Mouse (Mus musculus) erythroblast, embryonic 14.5 days (primary cell): ENCODE measurements around the gene Sarm1.

ENCODE experiments used
- GATA1 ChIP-seq: IDR thresholded peaks from 2 replicates; pipeline ENCODE4 v1.6.1; 2012; ENCODE audit warnings: low read length, inconsistent platforms, mixed read lengths
- TAL1 ChIP-seq: IDR thresholded peaks from 3 replicates; pipeline ENCODE4 v1.6.1; 2012; ENCODE audit warnings: low read length, inconsistent platforms, mixed read lengths

- TF ChIP-seq GATA1 (no peak), TAL1 (no peak)
These were observed 47.0 kb upstream of the Sarm1 start for GRCm38 (mm10) chr11:78544449-78545111.
